Mouse (Mus musculus) G1E (cell line): Measurements from ENCODE around the gene Tshz2. TPM values are rescaled to one million over a fixed set of nuclear protein-coding genes. Genes with fewer than 3 reads are reported as not detected.

Source experiments
- ATAC-seq: 2 replicates; pipeline ENCODE4 v1.8.0; 2016; ENCODE audit warnings: mild to moderate bottlenecking; ENCODE audit not compliant: insufficient number of reproducible peaks, poor library complexity, low FRiP score, severe bottlenecking; ENCODE audit errors: extremely low read depth
- DNase-seq: peaks from one replicate; pipeline ENCODE4 v3.0.0; 2012; ENCODE audit warnings: low spot score
- H3K27me3 ChIP-seq: 2 replicates; pipeline ENCODE4 v1.6.1; 2012; ENCODE audit warnings: mild to moderate bottlenecking, low read length, inconsistent platforms; ENCODE audit not compliant: insufficient read depth
- H3K36me3 ChIP-seq: replicated peaks from 2 replicates; pipeline ENCODE3; 2012; ENCODE audit warnings: mild to moderate bottlenecking, inconsistent platforms
- H3K4me1 ChIP-seq: 2 replicates; pipeline ENCODE4 v1.6.1; 2012; ENCODE audit warnings: low read depth, low read length, inconsistent platforms, mixed read lengths; ENCODE audit not compliant: insufficient read depth
- H3K4me3 ChIP-seq: 2 replicates; pipeline ENCODE4 v1.5.1; 2012; ENCODE audit warnings: low read depth, mild to moderate bottlenecking, inconsistent platforms, low read length, moderate library complexity, mixed read lengths
- H3K9me3 ChIP-seq: replicated peaks from 2 replicates; pipeline ENCODE4 v1.6.1; 2012; ENCODE audit warnings: inconsistent platforms
- CTCF ChIP-seq: IDR thresholded peaks from 2 replicates; pipeline ENCODE4 v1.5.1; 2012; ENCODE audit warnings: low read depth, low read length, inconsistent platforms, mixed read lengths
- GATA1 ChIP-seq: IDR thresholded peaks from 2 replicates; pipeline ENCODE4 v1.6.1; 2012; ENCODE audit warnings: borderline replicate concordance, low read length, inconsistent platforms, mixed read lengths
- GATA2 ChIP-seq: IDR thresholded peaks from 2 replicates; pipeline ENCODE4 v1.6.1; 2012; ENCODE audit warnings: low read depth, low read length, inconsistent platforms, borderline replicate concordance
- POLR2AphosphoS5 ChIP-seq: IDR thresholded peaks from 2 replicates; pipeline ENCODE4 v1.6.1; 2012; ENCODE audit warnings: low read depth, low read length, inconsistent platforms; ENCODE audit not compliant: insufficient replicate concordance
- TAL1 ChIP-seq: conservative IDR thresholded peaks from 2 replicates; pipeline ENCODE4 v1.6.1; 2012; ENCODE audit warnings: low read depth, low read length, inconsistent platforms, mixed read lengths
- polyA plus RNA-seq: library from polyadenylated mRNA; stranded (reverse); fragments of >175 nt; gene quantifications from 2 replicates; pipeline ENCODE4 v1.2.3, GENCODE M21; 2012
- total RNA-seq, 2 experiments: library from RNA; stranded (forward) in 1 of 2; stranded (reverse) in 1 of 2; fragments of 200-1000 nt in 1 of 2; fragments of >200 nt in 1 of 2; fragmentation: Nextera tagmentation in 1 of 2; gene quantifications; 2 replicates each; pipeline ENCODE4 v1.2.3; 2014 to 2017

Gene Tshz2
- total and polyA plus RNA-seq, 3 experiments: 0.16 TPM; not detected in 2

GRCm38 (mm10) chr2:169755091-169755490 is 122.3 kb downstream of the Tshz2 start:
- H3K36me3 ChIP-seq: no peaks in the 10 kb centered on the region
- no peaks in the 10 kb centered on the region; the same call in 1 of the 2 replicates for H3K27me3 ChIP-seq
- peaks cover 89% of the 10 kb centered on the region for H3K9me3 ChIP-seq
- no peak for TF ChIP-seq GATA1
- no peak overlapping the region for H3K4me3 ChIP-seq
- ATAC-seq: no peak
- H3K4me1 ChIP-seq: no peaks in the 10 kb centered on the region
- DNase-seq: no peak

- DNase-seq (no peak), ATAC-seq (no peak)
- H3K27me3 ChIP-seq: no peaks in the 10 kb centered on the region; the same call in 1 of the 2 replicates
- H3K36me3 ChIP-seq: no peaks in the 10 kb centered on the region
- H3K4me3 ChIP-seq: no peak overlapping the region
- peaks cover 93% of the 10 kb centered on the region for H3K9me3 ChIP-seq
- TF ChIP-seq TAL1: no peak
- TF ChIP-seq GATA2: no peak
- TF ChIP-seq GATA1: no peak
- no peak for TF ChIP-seq POLR2AphosphoS5
- TF ChIP-seq CTCF: no peak
- no peaks in the 10 kb centered on the region for H3K4me1 ChIP-seq
These were observed 125.3 kb downstream of the Tshz2 start for GRCm38 (mm10) chr2:169758120-169758519.

- Histone ChIP-seq H3K36me3 (no peaks in the 10 kb centered on the region), H3K9me3 (peaks cover 91% of the 10 kb centered on the region)
- DNase-seq: no peak
These were observed 127.3 kb downstream of the Tshz2 start for GRCm38 (mm10) chr2:169760117-169760516.

GRCm38 (mm10) chr2:169761726-169762125 is 128.9 kb downstream of the Tshz2 start:
- Histone ChIP-seq H3K27me3 (no peaks in the 10 kb centered on the region; the same call in 1 of the 2 replicates), H3K9me3 (peaks cover 89% of the 10 kb centered on the region), H3K36me3 (no peaks in the 10 kb centered on the region), H3K4me1 (no peaks in the 10 kb centered on the region), H3K4me3 (no peak overlapping the region)
- TF ChIP-seq TAL1 (no peak), CTCF (no peak), GATA1 (no peak), GATA2 (no peak), POLR2AphosphoS5 (no peak)
- DNase-seq (no peak), ATAC-seq (no peak)

More at GRCm38 (mm10) chr2:169760117-169760516, 127.3 kb downstream of the Tshz2 start:
- Histone ChIP-seq H3K27me3 (no peaks in the 10 kb centered on the region; the same call in 1 of the 2 replicates), H3K4me3 (no peak overlapping the region), H3K4me1 (no peaks in the 10 kb centered on the region)
- TF ChIP-seq POLR2AphosphoS5 (no peak), CTCF (no peak), GATA1 (no peak), GATA2 (no peak), TAL1 (no peak)
- ATAC-seq: no peak

GRCm38 (mm10) chr2:169762301-169762700 is 129.5 kb downstream of the Tshz2 start:
- no peak overlapping the region for H3K4me3 ChIP-seq
- H3K27me3 ChIP-seq: no peaks in the 10 kb centered on the region; the same call in 1 of the 2 replicates
- TF ChIP-seq CTCF (no peak), POLR2AphosphoS5 (no peak), GATA2 (no peak), GATA1 (no peak), TAL1 (no peak)
- DNase-seq: no peak
- no peaks in the 10 kb centered on the region for H3K36me3 ChIP-seq
- H3K9me3 ChIP-seq: peaks cover 88% of the 10 kb centered on the region
- ATAC-seq: no peak
- no peaks in the 10 kb centered on the region for H3K4me1 ChIP-seq

GRCm38 (mm10) chr2:169763716-169764115 is 130.9 kb downstream of the Tshz2 start:
- DNase-seq (no peak), ATAC-seq (no peak)
- peaks cover 80% of the 10 kb centered on the region for H3K9me3 ChIP-seq
- no peaks in the 10 kb centered on the region; the same call in 1 of the 2 replicates for H3K27me3 ChIP-seq
- H3K4me3 ChIP-seq: no peak overlapping the region
- TF ChIP-seq GATA2: no peak
- no peak for TF ChIP-seq POLR2AphosphoS5
- no peak for TF ChIP-seq CTCF
- no peak for TF ChIP-seq GATA1
- no peak for TF ChIP-seq TAL1
- no peaks in the 10 kb centered on the region for H3K4me1 ChIP-seq
- no peaks in the 10 kb centered on the region for H3K36me3 ChIP-seq

GRCm38 (mm10) chr2:169766247-169766646 is 133.4 kb downstream of the Tshz2 start:
- no peak for ATAC-seq
- TF ChIP-seq POLR2AphosphoS5: no peak
- TF ChIP-seq CTCF: no peak
- TF ChIP-seq GATA2: no peak
- no peak for TF ChIP-seq GATA1
- TF ChIP-seq TAL1: no peak
- Histone ChIP-seq H3K9me3 (peaks cover 73% of the 10 kb centered on the region), H3K4me3 (no peak overlapping the region), H3K4me1 (no peaks in the 10 kb centered on the region), H3K36me3 (no peaks in the 10 kb centered on the region), H3K27me3 (no peaks in the 10 kb centered on the region)
- no peak for DNase-seq
